Mouse (Mus musculus) brain, embryonic 14.5 days (tissue): ENCODE results near the gene Klf2. TPM values are rescaled to one million over a fixed set of nuclear protein-coding genes. Genes with fewer than 3 reads are reported as not detected.

ENCODE experiments used
- DNase-seq: peaks from one replicate; pipeline ENCODE4 v3.0.0-alpha.2; 2011; ENCODE audit warnings: low read depth
- CTCF ChIP-seq: fragments of 200-500 bp; IDR thresholded peaks from 2 replicates; pipeline ENCODE4 v1.5.1; 2012; ENCODE audit warnings: inconsistent platforms, mild to moderate bottlenecking, moderate library complexity, borderline replicate concordance; ENCODE audit not compliant: insufficient read depth, insufficient read length; ENCODE audit errors: extremely low read depth
- POLR2A ChIP-seq: fragments of 200-500 bp; IDR thresholded peaks from 2 replicates; pipeline ENCODE4 v1.6.1; 2012; ENCODE audit warnings: mild to moderate bottlenecking, inconsistent platforms, borderline replicate concordance; ENCODE audit not compliant: poor library complexity, insufficient read depth, insufficient read length, severe bottlenecking; ENCODE audit errors: extremely low read depth
- polyA plus RNA-seq: library from polyadenylated mRNA; depleted of rRNA; stranded (reverse); fragments of >200 nt; gene quantifications from 2 replicates; pipeline ENCODE4 v1.2.3, GENCODE M21; 2012; rRNA removed

Gene Klf2
- polyA plus RNA-seq, 1 experiment, result 11.0 TPM

GRCm38 (mm10) chr8:72365016-72365415, 46.2 kb downstream of the Klf2 start:
- no peak for TF ChIP-seq POLR2A
- no peak for TF ChIP-seq CTCF
- DNase-seq, result no peak

GRCm38 (mm10) chr8:72365826-72366225, 47.0 kb downstream of the Klf2 start:
- TF ChIP-seq POLR2A (no peak), CTCF (peak; percentile 83)
- DNase-seq, result peak; percentile 77

- DNase-seq, result no peak
- TF ChIP-seq CTCF (no peak), POLR2A (no peak)
Observed at GRCm38 (mm10) chr8:72366435-72366834, 47.6 kb downstream of the Klf2 start.

Other genes with a start within 250 kb of the Klf2 start
- gene Olfr373, start 235.9 kb upstream of the Klf2 start, polyA plus RNA-seq, result not detected in 2 replicates
- gene Olfr374, start 212.0 kb upstream of the Klf2 start, polyA plus RNA-seq, result not detected in 2 replicates
- gene Tpm4, start 184.1 kb upstream of the Klf2 start, polyA plus RNA-seq, result 134 and 149 TPM in 2 replicates
- 90.8 and 92.0 TPM in 2 replicates for gene Rab8a, start 157.8 kb upstream of the Klf2 start, polyA plus RNA-seq
- gene Hsh2d, start 129.4 kb upstream of the Klf2 start, polyA plus RNA-seq, result 0.09 and 0.14 TPM in 2 replicates
- gene Cib3, start 106.2 kb upstream of the Klf2 start, polyA plus RNA-seq, result not detected in 2 replicates
- gene Gm11034, start 105.4 kb upstream of the Klf2 start, polyA plus RNA-seq, result not detected in 2 replicates
- gene Fam32a, start 99.3 kb upstream of the Klf2 start, polyA plus RNA-seq, result 89.1 and 103 TPM in 2 replicates
- 242 and 254 TPM in 2 replicates for gene Ap1m1, start 79.0 kb upstream of the Klf2 start, polyA plus RNA-seq
- gene Gm10282, start 13.8 kb upstream of the Klf2 start, polyA plus RNA-seq, result 11.5 and 14.3 TPM in 2 replicates
- gene Eps15l1, start 102.4 kb downstream of the Klf2 start, polyA plus RNA-seq, result 94.8 and 102 TPM in 2 replicates
- gene Calr3, start 124.8 kb downstream of the Klf2 start, polyA plus RNA-seq, result 0.42 and 0.43 TPM in 2 replicates
- 17.3 and 18.7 TPM in 2 replicates for gene 1700030K09Rik, start 124.8 kb downstream of the Klf2 start, polyA plus RNA-seq
- gene Cherp, start 156.2 kb downstream of the Klf2 start, polyA plus RNA-seq, result 68.3 and 85.0 TPM in 2 replicates
- gene Slc35e1, start 173.6 kb downstream of the Klf2 start, polyA plus RNA-seq, result 41.3 and 43.8 TPM in 2 replicates
- gene Med26, start 229.2 kb downstream of the Klf2 start, polyA plus RNA-seq, result 16.5 and 18.6 TPM in 2 replicates